Mouse (Mus musculus): Measurements from ENCODE around the gene Bdh1.
A peak's percentile ranks its signal among the peaks of the same experiment; 100 is the strongest.

Bdh1 gene

GRCm38 (mm10) chr16:31500969-31501750 lies 79.1 kb downstream of the Bdh1 start:
- DNase-seq (ENCODE audit: low read depth, low spot score), result peak; percentile 56

GRCm38 (mm10) chr16:31501751-31502365 lies 79.8 kb downstream of the Bdh1 start:
- no peak for DNase-seq (ENCODE audit: low read depth, low spot score)

GRCm38 (mm10) chr16:31506665-31507456 lies 84.8 kb downstream of the Bdh1 start:
- no peak for DNase-seq (ENCODE audit: low read depth, low spot score)

- DNase-seq (ENCODE audit: low read depth, low spot score), result no peak
Observed at GRCm38 (mm10) chr16:31507457-31507755, 85.3 kb downstream of the Bdh1 start.

- DNase-seq (ENCODE audit: low read depth, low spot score), result no peak
Observed at GRCm38 (mm10) chr16:31507794-31508526, 85.9 kb downstream of the Bdh1 start.
